Mouse (Mus musculus) heart, postnatal 0 days (tissue): Measurements from ENCODE around the gene Pik3cb.

Experiments used
- CTCF ChIP-seq: IDR thresholded peaks from 2 replicates; pipeline ENCODE4 v1.5.1; 2016; ENCODE audit warnings: antibody characterized with exemption, control low read depth, low read depth
- EP300 ChIP-seq: IDR thresholded peaks from 2 replicates; pipeline ENCODE4 v1.6.1; 2016; ENCODE audit warnings: antibody characterized with exemption, low read depth

DNA sequence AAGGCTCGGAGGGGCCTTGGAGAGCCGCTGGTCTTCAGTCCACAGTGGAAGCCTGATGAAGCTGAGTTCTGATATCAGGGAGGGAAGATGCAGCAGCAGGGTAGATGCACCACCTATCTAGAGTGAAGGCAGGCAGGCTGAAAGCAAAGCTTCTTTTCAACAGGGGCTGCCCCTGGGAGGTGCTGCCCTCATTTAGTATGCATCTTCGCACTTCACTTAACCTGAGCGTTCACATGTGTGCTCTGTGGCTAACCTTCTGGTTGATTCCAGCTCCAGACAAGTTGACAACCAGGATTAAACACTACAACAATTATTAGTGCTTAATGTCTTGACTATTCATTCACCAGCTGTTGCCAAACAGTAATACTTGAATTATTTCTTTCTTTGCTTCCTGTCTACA is 146.3 kb downstream of the Pik3cb start:
- no peak for TF ChIP-seq CTCF
- no peak for TF ChIP-seq EP300
